Mouse (Mus musculus): ENCODE measurements at regions not wholly inside any gene's neighbourhood (a gene's known extent, or its start where the extent isn't known, plus 50 kb on each side); places are given as distances from the start of the nearest gene placed in this dataset.
"Not testable (repeated sequence)": the region's sequence is repeated elsewhere in the genome, so short reads cannot be mapped to it uniquely, and the experiment has no call there.

- DNase-seq: no peak
These were observed 740.9 kb downstream of the Abca13 start for GRCm38 (mm10) chr11:9932360-9933265.

GRCm38 (mm10) chr11:9962696-9963202 lies 771.0 kb downstream of the Abca13 start:
- DNase-seq: no peak

GRCm38 (mm10) chr11:9982974-9983373 lies 791.2 kb downstream of the Abca13 start:
- no peak for DNase-seq

GRCm38 (mm10) chr11:9994601-9995166 lies 802.9 kb downstream of the Abca13 start:
- no peak for DNase-seq

- no peak for DNase-seq
These were observed 803.6 kb downstream of the Abca13 start for GRCm38 (mm10) chr11:9995356-9995755.

GRCm38 (mm10) chr11:9997532-9998138 lies 805.9 kb downstream of the Abca13 start:
- DNase-seq: no peak

DNA sequence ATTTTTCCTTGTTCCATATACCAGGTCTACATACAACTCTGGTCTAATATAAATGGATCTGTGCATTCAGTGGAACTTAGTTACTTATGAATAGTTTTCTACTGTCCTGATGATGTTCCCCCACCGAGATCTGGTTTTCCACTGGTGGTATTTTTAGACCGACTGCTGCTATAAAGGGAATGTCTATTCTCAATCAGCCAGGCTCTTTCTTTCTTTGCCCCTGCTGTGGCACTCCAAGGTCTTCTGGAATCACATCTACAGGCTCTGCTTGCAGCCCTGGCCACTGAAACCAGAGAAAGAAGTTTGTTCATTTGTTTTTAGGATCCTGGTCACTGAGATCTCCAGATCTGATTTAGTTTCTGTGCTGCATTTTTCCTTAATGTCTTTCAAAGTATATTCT lies 810.4 kb downstream of the Abca13 start:
- DNase-seq: no peak

GRCm38 (mm10) chr11:10006881-10007280 lies 815.1 kb downstream of the Abca13 start:
- no peak for DNase-seq

- no peak for DNase-seq
These were observed 854.9 kb downstream of the Abca13 start for GRCm38 (mm10) chr11:10046593-10046992.

- DNase-seq: no peak
These were observed 860.0 kb downstream of the Abca13 start for GRCm38 (mm10) chr11:10051584-10052210.

DNA sequence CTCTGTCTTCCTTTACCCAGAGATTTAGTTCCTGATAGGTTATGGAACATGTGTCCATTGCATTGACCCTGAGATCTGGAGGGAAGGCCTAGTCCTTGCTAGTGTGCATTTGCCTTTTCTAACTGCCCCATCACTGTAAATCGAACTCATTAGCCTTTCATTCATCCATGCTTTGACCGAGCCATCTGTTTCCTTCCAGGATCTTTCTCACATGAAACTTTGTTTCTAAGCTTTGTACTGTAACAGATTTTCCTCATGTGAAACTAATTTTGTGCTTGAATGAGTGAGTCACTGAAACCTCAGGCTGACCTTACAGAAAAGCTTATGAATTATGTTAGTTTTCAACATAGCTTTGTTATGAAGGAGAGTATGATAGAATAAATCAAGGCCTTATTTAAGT lies 880.1 kb downstream of the Abca13 start:
- no peak for DNase-seq

DNA sequence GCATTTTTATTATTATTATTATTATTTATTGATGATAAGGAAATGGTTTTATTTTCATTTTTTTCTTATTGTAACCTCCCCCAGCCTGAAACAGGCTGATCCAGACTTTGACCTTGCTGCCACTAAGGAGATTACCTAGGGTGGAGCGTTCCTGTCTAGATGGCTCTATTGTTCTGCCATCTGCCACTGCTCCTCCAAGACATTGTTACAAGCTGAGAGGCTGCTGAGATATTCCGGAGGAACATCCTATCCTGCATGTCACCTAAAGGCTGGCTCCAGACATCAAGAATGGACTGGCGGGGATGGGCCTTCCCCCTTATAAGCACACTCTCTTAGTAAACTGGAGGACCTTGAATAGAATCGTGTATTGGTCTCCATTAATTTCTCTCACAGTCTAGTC lies 896.2 kb downstream of the Abca13 start:
- DNase-seq: no peak

DNA sequence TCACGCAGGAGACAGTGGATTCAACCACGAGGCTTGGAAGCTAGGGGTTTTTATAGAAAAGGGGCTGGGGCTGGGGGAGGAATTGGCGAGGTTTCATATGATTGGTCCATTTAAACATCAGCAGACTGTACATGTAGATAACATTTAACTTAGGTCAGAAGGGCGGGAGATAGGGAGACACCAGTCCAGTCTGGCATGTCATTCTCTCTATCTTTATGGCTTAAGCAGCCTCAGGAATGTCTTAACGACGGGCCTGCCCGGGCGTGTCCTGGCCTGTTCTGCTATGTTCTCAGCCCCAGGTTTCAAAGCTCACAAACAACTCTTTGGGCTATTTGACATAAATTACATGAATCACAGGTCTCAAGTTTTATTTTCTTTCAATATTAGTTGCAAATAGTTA lies 910.6 kb downstream of the Abca13 start:
- not testable (repeated sequence) for DNase-seq

GRCm38 (mm10) chr11:10105077-10105476 lies 913.3 kb downstream of the Abca13 start:
- no peak for DNase-seq

- no peak for DNase-seq
These were observed 950.4 kb downstream of the Abca13 start for GRCm38 (mm10) chr11:10142161-10142560.

- DNase-seq: no peak
These were observed 957.4 kb downstream of the Abca13 start for GRCm38 (mm10) chr11:10149160-10149559.

DNA sequence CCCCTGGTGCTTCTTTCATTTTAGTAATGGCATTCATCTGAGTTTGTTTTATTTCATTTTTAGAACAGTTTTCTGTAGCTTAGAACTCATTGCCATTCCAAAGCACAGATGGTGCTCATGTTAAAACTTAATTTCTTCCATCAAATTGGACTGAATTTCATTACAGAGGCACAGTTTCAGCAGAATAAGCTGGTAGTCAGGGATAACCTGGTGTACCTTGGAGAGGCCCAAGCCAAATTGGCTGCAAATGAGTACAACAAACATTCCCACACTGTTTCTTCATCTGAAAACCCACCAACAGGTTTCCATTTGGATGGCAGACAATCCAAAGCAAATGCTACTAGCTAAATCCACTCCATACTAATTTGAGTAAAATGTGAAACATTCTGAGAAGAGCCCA lies 960.2 kb upstream of the Vwc2 start:
- peak; percentile 49 for DNase-seq

GRCm38 (mm10) chr11:10193738-10194137 lies 920.3 kb upstream of the Vwc2 start:
- no peak for DNase-seq

GRCm38 (mm10) chr11:10194774-10195173 lies 919.2 kb upstream of the Vwc2 start:
- DNase-seq: no peak

DNA sequence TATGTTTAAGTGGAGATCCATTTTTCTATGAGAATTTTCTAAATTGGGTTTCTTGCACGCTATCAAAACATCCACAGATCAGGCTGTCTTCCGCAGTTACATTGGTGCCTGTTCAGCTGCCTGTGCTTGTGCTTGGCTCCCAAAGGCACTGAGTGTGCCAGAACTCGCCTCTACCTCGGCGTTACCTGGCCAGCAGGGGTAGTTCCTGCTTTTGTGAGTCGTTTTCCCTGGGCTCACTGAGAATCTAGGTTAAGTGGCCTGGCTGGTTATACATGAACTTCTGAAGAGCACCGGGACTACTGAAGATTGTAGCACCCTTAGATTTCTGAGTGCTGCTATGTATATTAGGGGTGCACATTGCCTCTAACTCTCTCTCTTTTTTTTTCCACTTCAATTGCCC lies 913.0 kb upstream of the Vwc2 start:
- no peak for DNase-seq

- no peak for DNase-seq
These were observed 908.8 kb upstream of the Vwc2 start for GRCm38 (mm10) chr11:10205257-10205656.

Data from layer of hippocampus, adult 9-11 months (tissue).